Mouse (Mus musculus) right cerebral cortex, adult 2 months (tissue): ENCODE measurements around the gene Platr17.

Experiments used
- DNase-seq, 2 experiments: peaks; one replicate each; pipeline ENCODE4 v3.0.0; 2021 to 2022; ENCODE audit warnings: low spot score in 2 of 2

Platr17 gene

DNA sequence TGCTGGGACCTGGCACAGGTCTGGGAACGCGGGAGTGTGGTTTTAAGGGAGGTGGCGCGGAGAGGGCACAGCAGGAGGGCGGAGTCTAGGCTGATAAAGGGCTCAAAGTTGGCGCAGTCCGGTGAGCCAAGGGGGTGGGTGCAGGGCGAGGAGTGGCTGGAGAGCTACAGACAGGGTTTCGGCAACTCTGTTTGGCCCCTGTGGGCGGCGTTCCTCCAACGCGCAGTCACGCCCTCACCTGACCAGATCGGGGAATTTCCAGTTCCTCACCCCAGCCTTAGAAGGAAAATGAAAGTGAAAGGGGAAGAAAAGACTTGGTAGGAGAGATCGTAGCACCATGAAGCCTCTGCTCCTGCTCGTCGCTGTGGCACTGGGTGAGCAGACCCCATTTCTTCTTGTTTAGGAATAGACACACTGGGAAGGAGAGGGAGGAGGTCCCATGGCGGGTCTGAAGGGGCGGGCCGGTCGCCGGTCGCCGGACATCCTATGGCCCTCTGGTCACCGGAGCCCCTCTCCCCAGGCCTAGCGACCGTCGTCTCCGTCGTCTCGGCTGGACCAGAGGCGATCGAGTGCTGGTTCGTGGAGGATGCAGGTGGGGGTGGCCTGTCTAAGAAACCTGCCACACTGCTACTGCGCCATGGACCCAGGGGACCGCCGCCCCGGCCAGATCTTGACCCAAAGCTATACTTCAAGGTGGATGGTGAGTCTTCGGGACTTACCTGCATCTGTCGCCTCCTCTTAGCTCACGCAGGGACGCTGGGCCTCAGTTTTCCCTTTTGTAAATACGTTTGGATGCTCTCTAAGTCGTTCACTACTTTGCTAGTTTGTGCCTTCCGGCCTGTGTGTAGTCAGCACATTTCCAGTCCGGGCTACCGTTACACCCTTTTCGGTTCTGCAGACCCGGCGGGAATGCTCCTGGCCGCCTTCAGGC, 14.7 kb downstream of the Platr17 start:
- DNase-seq = peak in 1 of 2 experiments; percentile 50

DNA sequence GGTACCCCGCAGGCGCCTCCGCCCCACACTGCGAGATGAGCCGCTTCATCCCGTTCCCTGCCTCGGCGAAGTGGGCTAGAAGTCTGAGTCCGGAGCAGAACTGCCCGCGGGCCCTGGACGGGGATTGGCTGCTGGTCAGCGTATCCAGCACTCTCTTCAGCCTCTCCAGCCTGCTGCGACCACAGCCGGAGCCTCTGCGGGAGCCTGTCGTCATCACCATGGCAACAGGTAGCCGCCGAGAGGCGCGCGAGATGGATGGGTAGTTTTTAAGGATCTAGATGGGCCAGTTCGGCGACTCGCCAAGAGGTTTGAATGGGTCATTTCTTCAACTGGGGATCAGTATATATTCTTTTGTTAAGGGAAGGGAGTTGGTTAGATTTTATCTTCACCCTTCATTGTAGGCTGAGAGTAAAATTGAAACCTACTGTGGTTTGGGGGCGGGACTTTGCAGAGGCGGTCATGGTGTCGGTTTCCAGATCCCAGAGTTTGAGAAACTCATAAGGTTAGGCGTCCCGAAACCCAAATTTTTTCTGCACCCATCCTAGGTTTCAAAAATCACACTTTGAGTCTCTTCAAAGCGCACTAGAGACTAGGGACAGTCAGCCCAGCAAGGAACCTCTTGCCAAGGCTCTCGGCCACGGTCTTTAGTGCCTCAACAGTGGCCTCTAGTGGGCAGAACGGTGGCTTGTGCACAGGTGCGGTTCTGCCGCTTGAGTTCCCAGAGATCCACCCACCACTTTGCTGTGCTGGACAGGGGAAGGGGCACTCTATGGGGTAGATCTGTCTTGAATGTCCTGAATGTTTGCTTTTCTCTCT, 15.6 kb downstream of the Platr17 start:
- peak; percentile 86 to 91 for DNase-seq

DNA sequence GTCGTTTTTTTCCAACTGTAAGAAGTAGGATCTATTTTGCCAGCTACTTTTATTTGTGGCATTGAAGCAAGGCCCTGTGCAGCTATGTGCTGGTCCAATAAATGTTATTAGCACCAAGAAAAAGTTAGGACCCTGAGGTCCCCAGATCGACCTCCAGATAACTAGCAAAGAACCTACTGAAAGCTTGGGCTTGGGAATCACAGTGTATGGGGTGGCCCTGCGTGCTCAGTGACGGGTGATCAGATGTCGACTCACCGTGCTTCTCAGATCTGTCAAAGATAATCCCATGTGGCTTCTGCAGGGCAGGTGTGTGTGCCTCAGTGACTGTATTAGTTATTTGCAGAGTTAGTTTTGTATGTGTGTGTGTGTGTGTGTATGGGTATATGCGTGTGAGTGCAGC, 16.4 kb downstream of the Platr17 start:
- DNase-seq = no peak

DNA sequence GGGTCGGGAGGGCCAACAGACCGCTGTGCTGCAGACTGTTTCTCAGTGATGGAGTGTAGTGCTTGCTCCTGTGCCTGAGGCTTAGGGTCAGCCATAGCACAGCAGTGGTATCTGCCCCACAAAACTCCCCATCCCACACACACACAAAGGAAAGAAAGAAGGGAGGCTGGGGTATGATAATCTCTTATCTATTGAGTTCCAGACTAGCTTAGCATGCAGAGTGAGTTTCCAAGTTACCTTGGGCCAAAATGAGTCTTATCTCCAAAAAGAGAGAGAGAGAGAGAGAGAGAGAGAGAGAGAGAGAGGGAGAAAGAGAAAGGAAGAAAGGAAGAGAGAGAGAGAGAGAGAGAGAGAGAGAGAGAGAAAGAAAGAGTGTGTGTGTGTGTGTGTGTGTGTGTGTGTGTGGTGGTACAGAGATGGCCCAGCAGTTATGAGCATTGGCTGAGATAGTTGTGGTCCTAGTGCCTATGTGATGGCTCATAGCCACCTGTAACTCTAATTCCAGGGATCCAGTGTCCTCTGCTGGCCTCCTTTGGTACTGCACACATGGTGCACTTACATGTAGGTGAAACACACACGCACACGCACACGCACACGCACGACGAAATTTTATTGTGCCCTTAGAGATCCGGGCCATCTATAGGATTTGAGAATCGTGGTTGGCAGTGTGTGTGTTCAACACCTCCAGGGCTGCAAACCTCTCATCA, 19.8 kb downstream of the Platr17 start:
- no peak for DNase-seq

DNA sequence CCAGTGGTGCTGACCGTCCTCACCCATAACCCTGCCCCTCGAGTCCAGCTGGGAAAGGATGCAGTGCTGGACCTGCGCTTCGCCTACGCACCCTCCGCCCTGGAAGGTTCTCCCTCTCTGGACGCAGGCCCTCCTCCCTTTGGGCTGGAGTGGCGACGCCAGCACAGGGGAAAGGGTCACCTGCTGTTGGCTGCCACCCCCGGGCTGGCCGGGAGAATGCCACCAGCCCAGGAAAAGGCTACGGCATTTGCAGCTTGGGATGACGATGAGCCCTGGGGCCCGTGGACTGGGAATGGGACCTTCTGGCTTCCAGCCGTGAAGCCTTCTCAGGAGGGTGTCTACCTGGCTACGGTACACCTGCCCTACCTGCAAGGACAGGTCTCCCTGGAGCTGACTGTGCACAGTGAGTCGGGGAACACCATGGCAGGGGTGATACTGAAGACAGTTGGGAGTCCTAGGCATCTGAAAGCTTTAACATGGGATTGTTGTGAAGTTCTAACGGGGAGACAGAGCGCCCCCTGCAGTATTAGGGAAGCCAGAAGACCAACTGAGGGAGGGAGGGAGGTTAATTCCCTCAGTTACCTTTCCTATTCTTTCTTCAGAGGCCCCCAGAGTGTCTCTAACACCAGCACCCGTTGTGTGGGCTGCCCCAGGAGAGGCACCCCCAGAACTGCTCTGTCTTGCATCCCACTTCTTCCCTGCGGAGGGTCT, 20.6 kb downstream of the Platr17 start:
- DNase-seq = no peak

DNA sequence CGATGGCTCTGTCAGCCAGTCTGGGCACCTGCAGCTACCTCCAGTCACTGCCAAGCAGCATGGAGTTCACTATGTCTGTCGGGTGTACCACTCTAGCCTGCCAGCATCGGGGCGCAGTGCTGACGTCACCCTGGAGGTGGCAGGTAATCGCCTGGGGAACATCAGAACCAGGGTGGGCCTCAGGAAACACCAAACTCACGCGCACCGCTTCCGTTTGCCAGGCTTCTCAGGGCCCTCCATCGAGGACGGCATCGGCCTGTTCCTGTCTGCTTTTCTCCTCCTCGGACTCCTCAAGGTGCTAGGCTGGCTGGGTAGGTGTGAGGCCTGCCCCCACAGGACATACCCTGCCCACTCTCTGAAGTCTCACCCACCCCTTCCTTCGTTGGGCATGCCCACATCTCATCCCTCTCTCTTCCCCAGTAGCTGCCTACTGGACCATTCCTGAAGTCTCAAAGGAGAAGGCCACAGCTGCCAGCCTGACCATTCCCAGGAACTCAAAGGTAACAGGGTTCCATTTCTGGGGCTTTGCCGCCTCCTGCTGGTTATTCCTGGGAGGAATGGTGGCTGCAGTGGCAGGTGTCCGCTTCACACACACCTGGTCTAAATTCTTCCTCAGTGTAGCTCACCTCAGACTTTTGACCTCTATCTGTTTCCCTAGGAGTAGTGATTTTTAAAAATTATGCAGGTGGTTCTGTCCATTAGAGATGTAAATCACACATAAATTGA, 21.4 kb downstream of the Platr17 start:
- DNase-seq = no peak

DNA sequence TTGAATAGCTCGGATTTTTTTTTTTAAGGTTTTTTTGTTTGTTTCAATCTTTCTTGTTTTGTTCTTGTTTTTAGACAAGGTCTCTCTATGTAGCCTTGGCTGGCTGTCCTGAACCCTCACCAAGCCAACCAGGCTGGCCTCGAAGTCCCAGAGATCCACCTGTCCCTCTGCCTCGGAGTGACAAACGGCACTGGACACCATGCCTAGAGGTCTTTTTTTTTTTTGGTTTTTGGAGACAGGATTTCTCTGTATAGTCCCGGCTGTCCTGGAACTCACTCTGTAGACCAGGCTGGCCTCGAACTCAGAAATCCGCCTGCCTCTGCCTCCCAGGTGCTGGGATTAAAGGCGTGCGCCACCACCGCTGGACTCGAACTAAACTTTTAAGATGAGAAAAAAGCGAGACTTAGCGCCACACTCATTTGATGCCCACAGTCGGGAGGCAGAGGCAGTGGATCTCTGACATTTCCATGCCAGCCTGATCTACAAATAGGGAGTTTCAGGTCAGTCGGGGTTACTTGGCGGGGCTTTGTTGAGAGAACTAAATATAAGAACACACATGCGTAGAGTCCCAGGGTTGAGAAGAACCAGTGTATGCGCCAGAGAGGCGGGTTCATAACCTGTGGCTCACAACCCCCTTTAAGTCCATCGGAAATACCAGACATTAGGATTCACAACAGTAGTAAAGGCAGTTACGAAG, 23.5 kb downstream of the Platr17 start:
- no peak for DNase-seq

DNA sequence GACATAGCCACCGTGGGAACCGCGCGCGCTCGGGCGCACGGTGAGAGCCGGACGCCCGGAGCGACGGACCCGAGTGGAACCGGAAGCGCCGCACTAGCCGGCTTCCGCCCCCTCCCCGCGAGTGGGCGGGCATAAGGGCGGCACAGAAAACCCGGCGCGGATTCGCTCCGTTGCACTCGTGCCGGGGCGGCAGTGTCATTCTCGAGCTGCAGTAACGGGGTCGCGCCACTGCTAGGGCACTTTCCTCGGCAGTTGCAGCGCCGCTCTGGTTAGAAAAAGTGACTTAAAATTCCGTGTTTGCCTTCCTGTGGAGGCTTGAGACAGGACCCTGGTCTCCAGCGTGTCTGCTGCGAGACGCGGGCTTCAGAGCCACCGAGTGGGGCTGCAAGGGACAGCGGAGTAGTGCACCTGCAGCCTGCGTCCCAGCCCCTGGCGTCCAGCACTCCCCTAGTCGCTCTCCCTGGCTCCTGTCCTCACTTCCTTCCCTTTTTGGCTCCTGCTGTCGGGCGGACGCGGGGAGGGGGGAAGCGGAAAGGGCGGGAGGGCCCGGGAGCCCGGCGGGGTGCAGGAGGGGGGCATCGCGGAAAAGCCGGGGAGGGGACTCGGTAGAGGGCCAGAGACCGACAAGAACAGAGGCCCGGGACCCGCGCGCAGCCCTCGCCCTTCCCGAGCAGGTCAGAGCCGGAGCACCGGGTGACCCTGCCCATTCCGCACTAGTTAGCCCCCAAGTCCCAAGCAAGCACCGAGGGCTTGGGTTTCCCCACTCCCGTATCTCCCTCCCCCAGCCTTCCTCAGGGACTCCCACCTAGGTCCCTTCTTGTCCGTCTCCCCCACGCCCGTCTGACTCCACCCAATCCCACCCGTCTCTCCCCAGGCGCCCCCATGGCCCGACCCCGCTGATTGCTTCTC, 24.7 kb downstream of the Platr17 start, which contains the start of gene Rgl2:
Gene Rgl2, plus strand, starts transcription at position 173 of the 909 bp plus-strand sequence.
- peak; percentile 92 for DNase-seq

DNA sequence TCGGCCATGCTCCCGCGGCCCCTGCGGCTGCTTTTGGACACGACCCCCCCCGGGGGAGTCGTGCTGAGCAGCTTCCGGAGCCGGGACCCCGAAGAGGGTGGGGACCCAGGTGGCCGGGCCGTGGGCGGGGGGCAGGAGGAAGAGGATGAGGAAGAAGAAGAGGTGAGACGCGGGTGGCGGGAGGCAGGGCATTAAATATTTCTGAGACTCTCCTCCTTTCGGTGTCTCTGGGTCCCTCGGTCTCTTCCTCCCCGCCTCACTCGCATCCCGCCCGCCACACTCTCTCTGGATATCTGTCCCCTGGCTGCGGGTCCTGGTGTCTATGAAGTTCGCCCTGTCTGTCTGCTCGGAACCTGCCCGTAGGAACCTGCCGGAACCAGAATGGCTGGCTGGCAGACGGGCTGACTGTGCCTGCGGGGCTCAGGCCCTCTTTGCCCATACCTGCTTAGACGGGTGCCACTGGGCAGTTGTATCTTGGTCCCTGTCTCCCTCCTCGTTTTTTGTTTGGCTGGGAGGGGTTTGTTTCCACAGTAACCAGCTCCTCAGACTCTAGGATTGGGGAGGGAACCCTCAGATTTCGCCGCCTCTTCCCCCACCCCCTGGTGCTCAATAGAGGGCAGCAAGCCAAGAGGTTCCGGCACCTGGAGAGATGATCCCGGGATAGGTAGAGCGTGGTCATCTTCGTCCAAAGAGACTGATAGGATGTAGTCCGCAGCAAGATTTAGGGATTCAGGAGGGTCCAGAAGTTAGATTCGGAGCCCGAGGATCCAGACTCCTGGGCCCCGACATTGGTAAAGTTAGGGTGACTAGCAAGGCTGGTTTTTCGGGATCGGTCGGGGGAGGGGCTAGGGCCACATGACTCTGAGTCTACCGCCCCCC, 25.6 kb downstream of the Platr17 start:
- DNase-seq = peak; percentile 70 to 78

DNA sequence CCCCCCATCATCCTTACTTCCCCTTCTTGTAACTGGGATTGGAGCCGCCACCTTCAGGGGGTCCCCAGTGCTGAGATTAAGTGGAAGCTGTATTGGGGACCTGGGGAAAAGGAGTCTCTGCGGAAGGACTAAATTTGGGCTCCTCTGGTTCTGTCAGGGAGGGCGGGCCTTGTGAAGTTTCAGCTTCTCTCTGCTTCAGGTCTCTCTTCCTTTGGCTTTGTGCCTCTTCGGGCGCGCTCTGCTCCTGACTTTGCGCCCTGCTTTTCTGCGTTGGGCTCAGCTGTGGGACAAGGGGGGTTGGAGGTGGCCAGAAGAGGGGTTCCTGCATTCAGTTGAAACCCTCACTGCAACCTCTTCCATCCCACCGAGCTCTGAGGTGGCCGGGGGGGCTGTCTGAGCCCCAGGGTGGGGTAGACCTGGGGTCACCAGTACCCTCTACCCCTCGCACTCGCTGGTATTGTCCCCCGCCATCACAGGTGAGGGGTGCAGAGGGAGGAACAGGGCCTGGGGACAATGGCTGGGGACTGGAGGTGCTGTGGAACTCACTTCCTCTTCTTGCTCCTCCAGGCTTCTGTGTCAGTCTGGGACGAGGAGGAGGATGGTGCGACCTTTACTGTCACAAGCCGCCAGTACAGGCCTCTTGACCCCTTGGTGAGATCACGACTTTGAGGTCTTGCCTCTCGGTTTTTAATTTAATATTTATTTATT, 26.4 kb downstream of the Platr17 start:
- no peak for DNase-seq

DNA sequence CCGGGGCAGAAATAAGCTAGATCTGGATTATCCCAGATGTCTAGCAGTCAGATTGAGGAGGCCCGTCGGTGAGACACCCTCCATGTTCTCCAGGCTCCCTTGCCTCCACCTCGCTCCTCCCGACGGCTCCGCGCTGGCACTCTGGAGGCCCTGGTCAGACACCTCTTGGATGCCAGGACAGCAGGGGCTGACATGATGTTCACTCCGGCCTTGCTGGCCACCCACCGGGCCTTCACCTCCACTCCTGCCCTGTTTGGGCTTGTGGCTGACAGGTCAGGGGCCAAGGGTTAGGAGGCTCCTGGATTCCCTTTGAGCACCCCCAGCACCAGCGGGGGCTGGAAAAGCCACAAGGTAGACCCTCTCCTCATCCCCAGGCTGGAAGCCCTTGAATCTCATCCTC, 27.0 kb downstream of the Platr17 start:
- DNase-seq = no peak

DNA sequence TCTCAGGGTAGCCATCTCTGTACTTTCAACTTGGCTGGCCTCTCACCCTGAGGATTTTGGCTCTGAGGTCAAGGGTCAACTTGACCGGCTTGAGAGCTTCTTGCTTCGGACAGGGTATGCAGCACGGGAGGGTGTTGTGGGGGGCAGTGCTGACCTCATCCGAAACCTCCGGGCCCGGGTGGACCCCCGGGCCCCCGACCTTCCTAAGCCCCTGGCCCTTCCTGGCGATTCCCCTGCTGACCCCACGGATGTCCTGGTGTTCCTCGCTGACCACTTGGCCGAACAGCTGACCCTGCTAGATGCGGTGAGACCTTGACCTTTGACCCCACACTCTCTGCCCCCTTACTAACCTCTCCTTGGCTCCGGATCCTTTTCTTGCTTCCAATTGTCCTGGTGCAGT, 27.5 kb downstream of the Platr17 start:
- no peak for DNase-seq

DNA sequence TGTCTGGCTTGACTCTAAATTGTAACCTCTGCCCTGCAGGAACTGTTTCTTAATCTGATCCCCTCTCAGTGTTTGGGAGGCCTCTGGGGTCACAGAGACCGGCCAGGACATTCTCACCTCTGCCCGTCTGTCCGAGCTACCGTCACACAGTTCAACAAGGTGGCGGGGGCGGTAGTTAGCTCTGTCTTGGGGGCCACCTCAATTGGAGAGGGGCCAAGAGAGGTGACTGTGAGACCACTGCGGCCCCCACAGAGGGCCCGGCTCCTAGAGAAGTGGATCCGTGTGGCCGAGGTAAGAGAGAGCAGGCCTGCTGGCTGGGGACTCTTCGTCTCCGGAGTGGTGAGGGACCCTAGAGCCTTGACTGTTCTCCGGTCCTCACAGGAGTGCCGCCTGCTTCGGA, 28.0 kb downstream of the Platr17 start:
- no peak for DNase-seq

DNA sequence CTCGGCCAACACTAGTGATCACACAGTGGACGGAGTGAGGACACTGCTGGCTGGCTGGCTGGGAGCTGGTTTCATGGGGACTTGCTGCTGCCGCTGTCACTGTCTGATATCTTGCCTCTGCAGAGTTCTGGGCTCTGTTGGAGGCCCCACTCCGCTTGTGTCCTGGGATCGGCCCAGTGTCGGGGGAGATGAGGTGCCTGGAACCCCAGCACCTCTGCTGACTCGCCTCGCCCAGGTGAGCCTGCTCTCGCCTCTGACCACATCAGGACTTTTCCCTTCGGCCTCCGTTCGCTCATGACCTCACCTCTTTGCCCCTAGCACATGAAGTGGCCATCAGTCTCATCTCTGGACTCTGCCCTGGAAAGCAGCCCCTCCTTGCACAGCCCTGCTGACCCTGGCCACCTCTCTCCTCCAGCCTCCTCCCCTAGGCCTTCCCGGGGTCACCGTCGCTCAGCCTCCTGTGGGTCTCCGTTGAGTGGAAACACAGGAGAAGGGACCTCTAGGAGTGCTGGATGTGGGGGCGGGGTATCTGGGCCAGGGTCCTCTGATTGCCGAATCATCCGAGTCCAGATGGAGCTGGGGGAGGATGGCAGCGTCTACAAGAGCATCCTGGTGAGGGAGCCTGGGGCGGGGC, 30.6 kb downstream of the Platr17 start:
- no peak for DNase-seq

DNA sequence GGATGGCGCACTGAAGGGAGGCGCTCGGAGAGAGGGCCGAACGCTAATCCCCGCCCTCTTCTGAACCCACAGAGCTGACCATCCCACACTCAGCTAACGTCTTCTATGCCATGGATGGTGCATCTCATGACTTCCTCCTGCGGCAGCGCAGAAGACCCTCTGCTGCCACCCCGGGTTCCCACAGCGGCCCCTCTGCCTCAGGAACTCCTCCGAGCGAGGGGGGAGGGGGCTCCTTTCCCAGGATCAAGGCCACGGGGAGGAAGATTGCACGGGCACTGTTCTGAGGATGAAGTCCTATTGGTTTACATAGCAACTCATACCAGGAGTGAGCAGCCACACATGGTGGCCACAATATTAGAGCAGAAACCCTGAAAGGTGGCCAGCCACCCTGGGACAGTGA, 32.1 kb downstream of the Platr17 start:
- DNase-seq = no peak

DNA sequence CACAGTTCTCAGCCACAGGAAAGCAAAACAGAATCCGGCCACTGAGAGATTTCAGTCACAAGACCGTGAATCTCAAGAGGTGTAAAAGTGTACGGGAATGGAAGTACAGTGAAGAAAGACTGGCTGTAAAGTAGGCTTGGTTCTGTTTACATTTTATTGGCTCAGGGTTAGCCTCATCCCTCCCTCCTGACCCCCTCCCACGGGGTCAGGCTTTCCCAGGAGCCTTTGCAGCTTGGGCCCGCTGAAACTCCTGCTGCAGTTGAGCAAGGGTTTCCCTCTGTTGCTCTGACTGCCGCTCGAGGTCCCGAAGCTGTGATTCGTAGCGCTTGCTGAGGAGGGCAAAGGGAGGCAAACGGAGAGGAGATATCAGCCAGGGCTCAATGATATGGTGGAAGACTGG, 33.8 kb downstream of the Platr17 start:
- no peak for DNase-seq
